Mouse (Mus musculus) brown adipose tissue, adult 24 weeks (tissue): ENCODE measurements around the gene Kcnd3. TPM values are rescaled to one million over a fixed set of nuclear protein-coding genes. Genes with fewer than 3 reads are reported as not detected.

Experiments used
- H3K27ac ChIP-seq: fragments of 200-500 bp; replicated peaks from 2 replicates; pipeline ENCODE4 v1.5.1; 2012; ENCODE audit warnings: low read depth, mild to moderate bottlenecking, low read length
- H3K4me1 ChIP-seq: fragments of 200-500 bp; 2 replicates; pipeline ENCODE4 v1.6.1; 2012; ENCODE audit warnings: low read length, mixed read lengths; ENCODE audit not compliant: control insufficient read depth, insufficient read depth, insufficient read length
- H3K4me3 ChIP-seq: fragments of 200-500 bp; 2 replicates; pipeline ENCODE4 v1.5.1; 2012; ENCODE audit warnings: low read depth, mild to moderate bottlenecking, low read length, moderate library complexity; ENCODE audit not compliant: insufficient read depth
- polyA plus RNA-seq: library from polyadenylated mRNA; stranded (reverse); fragments of >200 nt; gene quantifications from 2 replicates; pipeline ENCODE4 v1.2.4, GENCODE M21; 2012; ENCODE audit not compliant: missing spikeins, insufficient read depth, insufficient read length

The Kcnd3 gene
- polyA plus RNA-seq, 1 experiment: 0.28 TPM

DNA sequence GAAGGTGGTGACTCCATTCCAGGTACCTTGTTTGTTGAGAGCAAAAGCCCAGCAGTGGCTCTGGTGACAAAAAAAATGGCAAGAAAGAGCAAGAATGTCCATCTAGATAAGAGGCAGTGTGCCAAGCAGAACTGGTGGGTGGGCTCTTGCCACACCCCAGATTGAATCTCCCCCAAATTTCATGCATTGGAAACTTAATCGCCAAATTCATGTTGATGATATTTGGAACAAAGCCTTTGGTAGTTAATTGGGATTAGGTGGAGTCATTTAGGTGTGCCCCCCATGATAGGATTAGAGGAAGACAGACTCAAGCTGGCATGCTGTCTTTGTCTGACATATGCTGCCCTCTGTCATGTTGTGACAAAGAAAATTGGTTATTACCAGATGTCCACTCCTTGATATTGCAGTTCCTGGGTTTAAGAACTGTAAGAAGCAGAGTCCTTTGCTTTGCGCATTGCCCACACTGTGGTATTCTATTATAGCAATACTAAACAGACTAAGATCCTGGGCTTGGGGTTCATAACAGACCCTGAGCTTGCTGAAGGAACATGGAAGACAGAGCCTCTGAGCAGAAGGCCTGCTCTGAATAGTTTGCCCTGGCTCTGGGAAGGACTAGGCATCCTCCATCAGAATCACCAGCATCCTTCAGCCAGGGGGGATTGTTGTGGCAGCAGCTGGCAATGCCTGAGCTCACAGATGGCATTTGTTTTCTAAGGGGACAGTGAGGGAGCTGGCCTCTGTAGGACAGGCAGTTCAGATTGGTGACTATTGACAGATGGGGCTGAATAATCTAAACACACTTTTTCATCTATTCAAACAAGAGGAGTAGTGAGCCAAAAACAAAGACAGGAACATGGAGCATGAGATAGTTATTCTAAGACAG is 165.0 kb downstream of the Kcnd3 start:
- no peaks in the 10 kb centered on the region for H3K4me1 ChIP-seq
- no peak overlapping the region for H3K4me3 ChIP-seq
- H3K27ac ChIP-seq: no peak overlapping the region

DNA sequence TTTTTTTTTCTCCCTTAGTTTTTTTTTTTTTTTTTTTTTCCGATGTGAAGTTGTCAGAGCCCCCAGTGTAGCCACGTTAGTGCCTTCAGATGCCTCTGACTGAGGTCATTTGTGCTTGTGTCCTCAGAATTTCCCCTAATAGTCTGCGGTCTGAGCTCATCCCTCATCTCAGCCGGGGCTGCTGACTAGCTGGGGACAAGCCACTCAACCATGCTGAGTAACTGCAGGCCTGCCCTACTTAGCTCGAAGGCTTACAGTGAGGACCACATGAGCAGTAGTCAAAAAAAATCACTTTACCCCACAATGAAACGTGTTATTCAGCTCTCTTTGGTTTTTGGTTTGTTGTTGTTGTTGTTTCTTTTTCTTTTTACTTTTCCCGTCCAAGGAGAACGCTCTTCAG is 169.0 kb downstream of the Kcnd3 start:
- Histone ChIP-seq H3K4me1 (no peaks in the 10 kb centered on the region), H3K27ac (no peak overlapping the region), H3K4me3 (no peak overlapping the region)

DNA sequence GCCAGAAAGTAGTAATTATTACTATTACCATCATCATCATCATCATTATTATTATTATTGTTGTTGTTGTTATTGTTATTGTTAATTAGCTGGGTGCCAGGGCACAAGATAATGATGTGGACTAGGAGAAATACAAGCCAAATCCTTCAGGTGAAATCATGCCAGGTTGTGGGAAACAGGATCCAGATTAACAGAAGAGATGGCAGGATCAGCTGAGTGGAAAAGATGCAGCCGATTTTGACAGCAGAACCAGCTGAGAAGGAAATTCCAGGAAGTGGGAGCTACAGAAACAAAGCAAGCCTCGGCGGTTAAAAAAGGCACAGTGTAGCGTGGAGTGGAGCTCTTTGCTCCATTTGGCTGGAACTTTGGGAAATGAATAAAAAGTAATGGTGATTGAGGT is 171.0 kb downstream of the Kcnd3 start:
- H3K4me1 ChIP-seq: no peaks in the 10 kb centered on the region
- no peak overlapping the region for H3K4me3 ChIP-seq
- H3K27ac ChIP-seq: no peak overlapping the region

DNA sequence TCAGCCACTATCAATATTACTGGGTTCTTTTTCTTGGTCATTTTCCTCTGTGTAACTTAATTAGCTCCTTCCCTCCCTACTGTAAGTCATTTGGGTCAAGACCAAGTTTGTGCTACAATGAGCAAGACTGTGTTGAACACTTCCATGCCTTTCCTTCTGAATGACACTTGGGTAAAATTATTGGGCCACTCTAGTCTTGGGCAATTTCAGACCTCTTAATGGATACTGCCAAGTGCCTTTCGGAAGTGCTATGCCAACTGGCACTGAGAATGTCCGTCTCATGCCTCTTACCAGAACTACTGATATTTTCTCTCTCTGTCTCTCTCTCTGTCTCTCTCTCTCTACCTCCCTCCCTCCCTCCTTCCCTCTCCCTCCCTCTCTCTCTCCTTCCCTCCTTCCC is 173.8 kb downstream of the Kcnd3 start:
- no peak overlapping the region for H3K4me3 ChIP-seq
- H3K27ac ChIP-seq: no peak overlapping the region
- no peaks in the 10 kb centered on the region for H3K4me1 ChIP-seq

- Histone ChIP-seq H3K4me1 (no peaks in the 10 kb centered on the region), H3K4me3 (no peak overlapping the region), H3K27ac (no peak overlapping the region)
These were observed 175.1 kb downstream of the Kcnd3 start for GRCm38 (mm10) chr3:105627258-105627657.

GRCm38 (mm10) chr3:105632296-105632695 is 180.2 kb downstream of the Kcnd3 start:
- Histone ChIP-seq H3K4me3 (no peak overlapping the region), H3K4me1 (no peaks in the 10 kb centered on the region), H3K27ac (no peak overlapping the region)

DNA sequence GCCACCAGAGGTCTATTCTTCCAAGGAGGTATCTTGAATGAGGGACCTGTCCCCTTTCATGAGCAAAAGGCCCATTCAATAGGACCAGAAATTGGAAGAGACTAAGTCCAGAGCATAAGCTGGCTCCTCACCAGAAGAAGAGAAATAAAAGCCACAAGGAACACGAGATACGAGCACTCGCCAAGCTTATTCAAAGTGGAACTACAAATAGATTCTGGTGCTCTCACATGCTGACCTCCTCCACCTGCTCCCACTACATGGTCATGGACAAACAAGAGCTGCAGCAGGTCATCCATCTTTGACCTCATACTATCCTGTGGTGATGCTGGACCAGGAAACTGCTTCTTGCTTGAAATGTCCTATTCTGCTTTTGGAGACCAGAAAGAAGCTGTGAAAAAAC is 180.9 kb downstream of the Kcnd3 start:
- no peak overlapping the region for H3K4me3 ChIP-seq
- no peak overlapping the region for H3K27ac ChIP-seq
- H3K4me1 ChIP-seq: no peaks in the 10 kb centered on the region

DNA sequence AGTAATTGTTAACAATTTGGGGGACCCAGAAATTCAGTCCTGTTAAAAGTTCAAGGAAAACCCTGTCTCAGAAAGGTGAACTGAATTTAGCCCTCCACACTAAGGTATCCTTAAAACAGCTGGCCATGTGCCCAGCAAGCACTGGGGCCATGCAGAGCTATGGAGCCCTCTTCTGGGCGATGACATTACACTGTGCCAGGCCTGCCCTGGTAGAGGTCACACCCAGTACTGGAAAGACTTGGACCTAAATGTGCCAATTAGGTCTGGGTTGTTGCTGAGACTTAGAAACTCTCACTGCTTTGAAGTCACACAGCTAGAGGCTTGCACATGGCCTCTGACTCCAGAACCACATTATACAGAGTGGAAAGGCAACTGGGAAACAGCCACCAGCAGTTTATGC is 190.1 kb downstream of the Kcnd3 start:
- H3K4me3 ChIP-seq: no peak overlapping the region
- no peaks in the 10 kb centered on the region for H3K4me1 ChIP-seq
- H3K27ac ChIP-seq: no peak overlapping the region

DNA sequence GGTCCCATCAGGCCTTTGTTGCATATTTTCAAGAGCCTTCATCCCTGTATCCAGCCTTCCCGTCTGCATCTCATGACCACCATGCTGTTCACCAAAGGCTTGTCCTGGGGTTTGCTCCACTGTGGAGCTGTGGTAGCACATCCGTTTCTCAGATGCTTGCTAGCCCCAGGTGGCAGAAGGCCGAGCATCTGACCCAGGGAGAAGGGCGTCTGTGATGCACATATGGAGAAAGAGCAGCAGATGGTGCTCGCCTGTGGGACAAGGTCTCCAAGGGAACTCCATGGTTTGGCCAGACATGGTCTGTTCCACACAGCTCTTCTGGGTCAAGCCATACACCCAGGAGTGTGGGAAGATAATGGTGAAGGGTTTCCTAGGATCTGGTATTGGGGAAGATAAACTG is 191.4 kb downstream of the Kcnd3 start:
- Histone ChIP-seq H3K4me1 (no peaks in the 10 kb centered on the region), H3K27ac (no peak overlapping the region), H3K4me3 (no peak overlapping the region)

DNA sequence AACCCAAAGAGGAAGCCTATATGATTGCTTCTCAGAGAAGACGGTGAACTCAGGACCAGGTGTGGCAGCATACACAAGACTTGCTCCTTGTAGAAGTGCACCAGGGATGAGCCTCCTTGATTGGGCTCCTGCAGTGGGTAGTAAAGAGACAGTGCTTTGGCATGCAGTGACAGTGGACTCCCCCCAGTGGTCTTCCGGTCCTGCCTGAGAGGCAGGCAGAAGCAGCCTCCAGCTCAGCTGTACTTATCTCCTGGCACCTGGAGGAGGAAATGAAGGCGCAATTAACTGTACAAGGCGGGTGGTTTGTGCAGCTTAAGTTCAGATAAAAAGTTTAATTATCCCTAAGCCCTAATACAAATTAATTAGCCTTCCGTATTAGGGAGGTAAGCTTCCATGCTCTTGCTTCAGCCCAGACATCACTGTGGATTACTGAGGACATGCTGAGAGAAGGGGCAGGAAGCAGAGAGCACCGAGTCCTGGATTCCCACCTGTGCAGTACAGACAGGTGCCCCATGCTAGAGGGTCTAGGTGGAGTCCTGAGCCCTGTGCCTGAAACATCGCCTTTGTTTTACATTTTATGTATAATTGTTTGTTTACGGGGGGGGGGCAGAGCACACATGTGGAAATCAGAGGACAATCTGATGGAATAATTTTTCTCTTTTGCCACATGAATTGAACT is 196.9 kb downstream of the Kcnd3 start:
- H3K4me1 ChIP-seq: no peaks in the 10 kb centered on the region
- H3K4me3 ChIP-seq: no peak overlapping the region
- H3K27ac ChIP-seq: no peak overlapping the region

DNA sequence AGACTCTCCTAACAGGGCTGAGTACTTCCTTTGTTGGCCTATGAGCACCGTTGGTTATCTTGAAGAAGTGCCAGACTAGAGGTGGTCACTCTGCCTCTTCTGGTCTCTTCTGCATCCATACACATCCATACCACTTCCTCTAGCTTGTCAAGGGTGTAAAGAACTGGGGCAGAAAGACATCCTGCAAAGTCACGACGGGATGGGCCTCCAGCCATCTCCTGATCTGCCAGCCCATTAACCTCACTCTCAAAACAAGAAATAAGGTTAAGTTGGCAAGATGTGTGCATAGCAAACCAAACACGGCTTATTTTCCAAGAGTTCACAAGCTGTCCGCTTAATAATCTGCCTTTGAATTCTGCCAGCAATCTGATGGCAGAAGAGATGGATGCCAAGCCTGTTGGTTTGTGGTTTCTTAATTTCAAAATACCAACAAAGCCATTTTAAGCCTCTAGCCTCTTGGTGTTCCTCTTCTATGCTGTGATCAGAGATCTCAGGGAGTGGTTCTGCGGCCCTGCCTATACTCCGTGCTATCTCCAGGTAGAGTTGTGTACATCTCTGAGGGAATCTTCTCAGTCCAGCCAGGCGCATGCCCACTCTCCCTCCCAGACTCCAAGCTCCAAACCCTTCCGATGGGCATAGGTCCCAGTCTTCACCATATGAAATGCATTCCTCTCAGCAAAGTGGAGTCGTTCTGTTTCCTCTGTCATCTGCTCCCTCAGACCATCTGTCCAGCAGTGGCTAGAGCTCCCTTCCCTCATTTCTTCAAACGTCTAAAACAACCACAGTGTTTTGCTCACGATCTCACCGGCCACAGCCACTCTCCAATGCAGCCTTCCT is 201.6 kb downstream of the Kcnd3 start:
- no peaks in the 10 kb centered on the region for H3K4me1 ChIP-seq
- no peak overlapping the region for H3K27ac ChIP-seq
- no peak overlapping the region for H3K4me3 ChIP-seq

DNA sequence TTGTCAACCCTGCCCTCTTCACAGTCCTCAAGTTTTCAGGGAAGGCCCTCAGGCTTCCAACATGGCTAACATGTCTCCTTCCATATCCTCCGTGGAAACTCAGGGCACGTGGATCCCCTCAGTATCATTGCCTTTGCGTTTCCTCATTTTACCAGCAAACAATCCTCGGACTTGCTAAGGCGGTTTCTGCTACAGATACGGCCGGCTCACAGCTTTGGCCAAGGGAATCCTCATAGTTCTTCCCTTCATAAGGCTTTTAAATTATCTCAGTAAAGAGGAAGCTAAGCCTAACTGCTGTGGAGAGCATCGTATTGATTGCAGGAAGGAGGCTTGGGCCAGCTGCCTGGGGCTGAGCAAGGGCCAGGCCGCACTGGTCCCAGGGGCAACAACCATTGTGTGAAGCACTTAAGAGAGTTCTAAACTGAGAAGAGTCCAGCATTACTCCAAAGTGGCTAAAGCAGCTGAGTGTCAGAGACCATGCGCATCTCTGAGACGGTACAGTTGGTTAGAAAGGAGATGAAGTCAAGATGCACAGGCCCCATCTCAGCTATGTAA is 203.0 kb downstream of the Kcnd3 start:
- Histone ChIP-seq H3K4me1 (no peaks in the 10 kb centered on the region), H3K27ac (no peak overlapping the region), H3K4me3 (no peak overlapping the region)

- Histone ChIP-seq H3K4me1 (no peaks in the 10 kb centered on the region), H3K27ac (no peak overlapping the region), H3K4me3 (no peak overlapping the region)
These were observed 208.4 kb downstream of the Kcnd3 start for GRCm38 (mm10) chr3:105660530-105660929.

- Histone ChIP-seq H3K4me3 (no peak overlapping the region), H3K27ac (no peak overlapping the region), H3K4me1 (no peaks in the 10 kb centered on the region)
These were observed 210.9 kb downstream of the Kcnd3 start for GRCm38 (mm10) chr3:105663043-105663442.
